Mouse (Mus musculus): Measurements from ENCODE around the gene Gm43951. TPM values are rescaled to one million over a fixed set of nuclear protein-coding genes. Genes with fewer than 3 reads are reported as not detected.

Gm43951 gene
- total and polyA plus RNA-seq, 3 experiments, result 0.13 to 0.25 (median 0.14) TPM

DNA sequence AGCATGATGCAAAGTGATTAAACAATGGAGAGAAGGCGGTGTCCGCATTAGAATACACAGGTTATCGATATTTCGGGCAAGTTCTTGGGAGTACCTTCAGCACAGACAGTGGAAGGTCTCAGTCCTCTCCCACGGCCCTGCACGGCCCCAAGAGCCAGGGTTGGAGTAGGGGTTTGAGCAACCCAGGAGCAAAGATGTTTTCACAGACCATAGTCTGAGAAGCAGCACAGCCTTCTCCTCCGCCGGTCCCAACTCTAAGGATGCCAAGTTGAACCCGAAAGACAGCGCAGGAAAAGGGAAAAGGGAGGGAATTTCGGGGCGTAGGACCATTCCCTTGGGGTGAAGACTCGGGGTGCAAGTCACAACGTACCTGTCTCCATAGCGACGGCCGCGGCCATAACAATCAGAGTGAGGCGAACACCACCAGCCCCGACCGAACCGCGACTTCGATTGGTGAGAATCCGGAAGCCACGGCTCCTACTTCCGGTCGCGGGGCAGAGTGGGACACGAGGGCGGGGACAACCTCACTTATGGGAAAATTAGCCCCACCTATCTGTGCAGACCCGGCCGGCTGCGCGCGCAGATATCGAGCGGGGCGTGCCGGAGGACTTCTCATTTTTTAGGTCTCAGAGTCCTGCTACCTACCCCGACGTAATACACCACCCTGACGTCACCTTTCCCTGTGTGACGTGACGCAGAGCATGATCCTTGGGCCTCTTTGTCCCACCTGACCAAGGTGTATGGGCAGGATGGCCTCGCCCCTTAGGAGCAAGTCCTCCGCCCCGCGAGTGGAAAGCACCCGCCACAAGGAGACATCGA is 8.2 kb upstream of the Gm43951 start:
- peak overlapping the region; percentile 75 for H3K9ac ChIP-seq (ENCODE audit: low read depth, low read length)
- H3K79me2 ChIP-seq (replicated peaks; ENCODE audit: control insufficient read depth, insufficient read depth, low read length), result no peaks in the 10 kb centered on the region
- under 1% methylated on average over 51 of the region's 51 CpGs for WGBS
- no peaks in the 10 kb centered on the region for H3K36me3 ChIP-seq (ENCODE audit: control insufficient read depth, insufficient read depth, low read length)
- H3K27ac ChIP-seq, result peak overlapping the region; percentile 85
- peaks cover 2% of the 10 kb centered on the region; the same call in 1 of the 2 replicates for H3K4me1 ChIP-seq (ENCODE audit: control insufficient read depth, insufficient read depth, low read length)
- 0 out of 2 replicates have a peak, but pooled peaks have one; percentile 44 for TF ChIP-seq EP300 (IDR thresholded peaks at IDR 0.05; ENCODE audit: insufficient read depth, low read depth, low read length)
- no peak for TF ChIP-seq CTCF (IDR thresholded peaks at IDR 0.05)
- TF ChIP-seq POLR2A (IDR thresholded peaks at IDR 0.05; ENCODE audit: insufficient read depth, low read depth, low read length), result peak; percentile 90
- intact Hi-C loops (cut with DNase I), result loop anchor here (5.0 kb wide), 1 partner anchor 88 kb away; the partner anchor contains the start of gene Xaf1
- H3K27me3 ChIP-seq (ENCODE audit: control insufficient read depth, insufficient read depth, low read length), result no peaks in the 10 kb centered on the region
- peak overlapping the region; percentile 84 for H3K4me3 ChIP-seq
- peak; percentile 93 to 95 for DNase-seq

DNA sequence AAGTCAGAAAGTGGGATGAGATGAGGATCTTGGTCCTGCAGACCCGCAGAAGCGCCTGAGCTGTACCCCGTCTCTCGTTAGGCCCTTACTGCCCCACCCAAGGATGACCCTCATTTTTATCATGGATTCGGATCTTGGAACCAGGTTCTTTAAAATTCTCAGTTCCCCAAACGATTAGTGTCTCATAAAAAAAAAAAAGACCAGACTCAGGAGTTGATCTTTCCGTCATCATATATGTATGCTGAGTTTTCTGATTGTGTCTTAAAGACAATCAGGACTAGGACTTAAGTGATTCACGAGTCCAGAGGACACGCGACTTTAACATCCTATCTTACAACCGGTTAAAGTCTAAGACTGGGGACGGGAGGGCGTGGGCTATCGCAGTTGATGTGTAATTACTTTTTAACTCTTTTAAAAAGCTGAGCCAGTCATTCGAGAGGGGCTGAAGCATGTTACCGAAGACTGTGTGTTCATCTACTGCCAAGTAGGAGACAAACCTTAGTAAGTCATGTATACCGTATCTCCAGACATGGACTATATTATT is 1.3 kb upstream of the Gm43951 start:
- H3K36me3 ChIP-seq (ENCODE audit: control insufficient read depth, insufficient read depth, low read length), result no peaks in the 10 kb centered on the region
- H3K4me1 ChIP-seq (ENCODE audit: control insufficient read depth, insufficient read depth, low read length), result peaks cover 7% of the 10 kb centered on the region
- H3K27ac ChIP-seq, result peak overlapping the region; percentile 78
- no peak for TF ChIP-seq POLR2A (IDR thresholded peaks at IDR 0.05; ENCODE audit: insufficient read depth, low read depth, low read length)
- TF ChIP-seq EP300 (IDR thresholded peaks at IDR 0.05; ENCODE audit: insufficient read depth, low read depth, low read length), result no peak
- no peak for TF ChIP-seq CTCF (IDR thresholded peaks at IDR 0.05)
- intact Hi-C loops (cut with DNase I), result loop anchor here (2.0 kb wide), 1 partner anchor 155 kb away; no protein-coding TSS in a partner anchor
- H3K4me3 ChIP-seq, result peak overlapping the region; percentile 73
- peaks cover 8% of the 10 kb centered on the region; the same call in 1 of the 2 replicates for H3K79me2 ChIP-seq (replicated peaks; ENCODE audit: control insufficient read depth, insufficient read depth, low read length)
- DNase-seq, result no peak
- WGBS, result 7% methylated on average over 17 of the region's 17 CpGs
- H3K9ac ChIP-seq (ENCODE audit: low read depth, low read length), result peak overlapping the region; percentile 79
- H3K27me3 ChIP-seq (ENCODE audit: control insufficient read depth, insufficient read depth, low read length), result no peaks in the 10 kb centered on the region

DNA sequence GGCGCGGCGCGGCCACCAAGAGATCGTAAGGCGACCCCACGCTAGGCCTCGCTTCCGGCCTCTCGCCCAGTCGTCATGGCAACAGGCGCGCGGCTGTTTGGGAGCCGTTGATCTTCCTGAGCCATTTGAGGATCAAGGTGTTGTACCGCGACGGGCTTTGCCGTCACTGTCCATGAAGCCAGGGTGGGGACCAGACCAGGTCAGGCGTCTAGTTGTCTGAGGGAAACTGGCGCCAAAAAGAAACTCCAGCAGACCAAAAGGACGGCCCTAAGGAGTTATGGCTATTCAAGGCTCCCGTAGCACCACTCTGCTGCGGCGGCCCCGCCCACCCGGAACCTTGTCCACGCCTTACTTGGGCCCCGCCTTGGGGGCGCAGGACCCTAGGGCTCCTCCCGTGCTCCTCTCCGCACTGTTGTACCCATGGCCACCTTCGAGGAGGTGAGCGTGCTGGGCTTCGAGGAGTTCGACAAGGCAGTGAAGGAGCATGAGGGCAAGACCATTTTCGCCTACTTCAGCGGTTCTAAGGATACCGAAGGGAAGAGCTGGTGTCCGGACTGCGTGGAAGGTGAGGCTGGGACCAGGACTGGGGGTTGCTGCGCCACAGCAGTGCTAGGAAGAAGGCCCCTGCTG is 679 bp upstream of the Gm43951 start, which contains the start of the genes 4933427D14Rik and Txndc17:
Gene 4933427D14Rik (minus strand): TSS at position 256 of the 630 bp plus-strand sequence.
Gene Txndc17 (plus strand): TSS at position 344 of the 630 bp plus-strand sequence.
- H3K4me1 ChIP-seq (ENCODE audit: control insufficient read depth, insufficient read depth, low read length), result peaks cover 7% of the 10 kb centered on the region
- peak within 1 kb of the TSS; percentile 73 for H3K4me3 ChIP-seq
- intact Hi-C loops (cut with DNase I), result loop anchor here (2.0 kb wide), 1 partner anchor 155 kb away; no protein-coding TSS in a partner anchor
- peaks cover 8% of the 10 kb centered on the region; the same call in 1 of the 2 replicates for H3K79me2 ChIP-seq (replicated peaks; ENCODE audit: control insufficient read depth, insufficient read depth, low read length)
- peak within 1 kb of the TSS; percentile 85 for H3K9ac ChIP-seq (ENCODE audit: low read depth, low read length)
- H3K27me3 ChIP-seq (ENCODE audit: control insufficient read depth, insufficient read depth, low read length), result no peaks in the 10 kb centered on the region
- DNase-seq, result peak; percentile 92 to 93
- H3K27ac ChIP-seq, result peak within 1 kb of the TSS; percentile 78
- H3K36me3 ChIP-seq (ENCODE audit: control insufficient read depth, insufficient read depth, low read length), result no peaks in the 10 kb centered on the region
- WGBS, result under 1% methylated on average over 42 of the region's 42 CpGs
- TF ChIP-seq POLR2A (IDR thresholded peaks at IDR 0.05; ENCODE audit: insufficient read depth, low read depth, low read length) (peak; percentile 87), CTCF (IDR thresholded peaks at IDR 0.05) (no peak), EP300 (IDR thresholded peaks at IDR 0.05; ENCODE audit: insufficient read depth, low read depth, low read length) (no peak)

DNA sequence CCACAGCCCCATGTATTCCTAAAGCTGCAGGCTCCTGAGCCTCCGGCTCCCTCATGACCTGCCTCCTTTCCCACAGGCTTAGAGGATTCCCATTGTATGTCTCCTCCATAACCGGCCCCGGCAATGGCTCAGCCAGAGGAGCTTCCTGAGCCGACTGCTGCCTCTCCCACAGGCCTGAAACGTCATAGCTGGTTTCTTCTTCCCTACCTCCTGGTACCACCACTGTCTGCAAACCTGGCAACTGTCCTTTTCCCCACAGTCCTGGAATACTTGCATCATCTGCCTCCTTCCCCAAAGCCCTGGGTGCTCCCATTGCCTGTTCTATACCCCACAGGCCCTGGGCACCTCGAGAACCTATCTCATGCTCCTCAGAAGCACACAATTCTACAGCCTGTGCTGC is 1.4 kb downstream of the Gm43951 start:
- intact Hi-C loops (cut with DNase I), result no loop called here
- Histone ChIP-seq H3K4me3 (no peak overlapping the region), H3K9ac (ENCODE audit: low read depth, low read length) (no peak overlapping the region), H3K27ac (no peak overlapping the region), H3K36me3 (ENCODE audit: control insufficient read depth, insufficient read depth, low read length) (no peaks in the 10 kb centered on the region), H3K27me3 (ENCODE audit: control insufficient read depth, insufficient read depth, low read length) (no peaks in the 10 kb centered on the region), H3K4me1 (ENCODE audit: control insufficient read depth, insufficient read depth, low read length) (peaks cover 7% of the 10 kb centered on the region), H3K79me2 (replicated peaks; ENCODE audit: control insufficient read depth, insufficient read depth, low read length) (peaks cover 8% of the 10 kb centered on the region; the same call in 1 of the 2 replicates)
- DNase-seq, result no peak
- WGBS, result 77% methylated on average over 6 of the region's 6 CpGs
- no peak for TF ChIP-seq POLR2A (IDR thresholded peaks at IDR 0.05; ENCODE audit: insufficient read depth, low read depth, low read length)
- TF ChIP-seq EP300 (IDR thresholded peaks at IDR 0.05; ENCODE audit: insufficient read depth, low read depth, low read length), result no peak
- no peak for TF ChIP-seq CTCF (IDR thresholded peaks at IDR 0.05)

DNA sequence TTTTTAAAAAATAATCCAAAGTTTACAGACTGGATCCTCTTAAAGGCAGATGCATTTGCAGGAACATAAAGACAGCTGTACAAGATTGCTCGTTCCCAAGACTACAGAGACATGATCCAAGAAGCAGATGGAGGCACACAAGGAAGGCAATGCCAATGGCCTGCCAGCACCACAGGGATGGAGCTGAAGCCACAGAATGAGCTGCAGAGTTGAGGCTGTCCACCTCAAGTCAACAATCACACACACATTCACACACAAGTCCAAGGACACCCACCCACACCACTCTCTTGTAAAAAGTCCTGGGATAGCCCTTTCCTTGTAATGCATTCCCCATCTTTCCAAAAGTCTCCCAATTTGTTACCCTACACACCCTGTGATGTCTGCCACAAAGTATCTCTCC is 3.2 kb downstream of the Gm43951 start:
- Histone ChIP-seq H3K9ac (ENCODE audit: low read depth, low read length) (no peak overlapping the region), H3K4me3 (no peak overlapping the region), H3K27ac (no peak overlapping the region), H3K79me2 (replicated peaks; ENCODE audit: control insufficient read depth, insufficient read depth, low read length) (peaks cover 8% of the 10 kb centered on the region; the same call in 1 of the 2 replicates), H3K4me1 (ENCODE audit: control insufficient read depth, insufficient read depth, low read length) (peaks cover 7% of the 10 kb centered on the region), H3K36me3 (ENCODE audit: control insufficient read depth, insufficient read depth, low read length) (no peaks in the 10 kb centered on the region), H3K27me3 (ENCODE audit: control insufficient read depth, insufficient read depth, low read length) (no peaks in the 10 kb centered on the region)
- DNase-seq, result no peak
- 80% methylated on average over 1 of the region's 1 CpGs for WGBS
- TF ChIP-seq POLR2A (IDR thresholded peaks at IDR 0.05; ENCODE audit: insufficient read depth, low read depth, low read length) (no peak), EP300 (IDR thresholded peaks at IDR 0.05; ENCODE audit: insufficient read depth, low read depth, low read length) (no peak), CTCF (IDR thresholded peaks at IDR 0.05) (no peak)
- intact Hi-C loops (cut with DNase I), result no loop called here
